Comparison of ENCODE assay signal across 8 mouse cellular contexts in the genomic region with DNA sequence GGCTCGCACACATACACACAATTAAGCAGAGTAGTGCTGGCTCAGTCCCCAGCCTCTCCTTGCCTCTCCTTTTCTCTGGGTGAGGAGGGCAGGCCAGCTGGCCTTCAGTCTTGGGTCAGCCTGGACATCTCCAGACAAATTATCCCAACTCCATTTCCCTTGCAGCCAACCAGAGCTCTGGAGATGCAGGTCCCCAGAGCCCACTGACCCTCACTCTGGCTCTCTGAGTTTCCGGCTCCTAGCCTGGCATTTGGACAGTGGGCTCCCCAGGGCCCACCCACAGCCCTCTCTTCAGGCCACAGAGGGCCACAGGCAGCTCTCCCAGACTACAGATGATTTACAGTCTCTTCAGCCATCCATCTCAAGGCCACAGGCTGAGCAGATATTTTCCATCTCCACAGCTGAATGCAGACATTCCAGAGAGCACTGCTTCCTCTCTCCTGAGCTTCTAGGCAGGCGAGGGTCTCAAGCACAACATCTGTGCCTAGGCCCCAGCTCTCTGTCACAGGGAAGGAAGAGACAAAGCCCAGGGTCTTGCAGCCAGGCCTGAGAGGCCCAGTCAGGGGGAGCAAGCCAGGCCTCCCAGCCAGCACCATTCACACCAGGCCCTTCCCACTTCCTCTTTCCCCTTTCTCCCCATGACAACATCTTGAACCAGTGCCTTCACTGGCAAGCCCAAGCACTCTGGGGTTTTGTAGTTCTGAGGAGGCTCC. TPM values are rescaled to one million over a fixed set of nuclear protein-coding genes. Genes with fewer than 3 reads are reported as not detected.
DNase-seq lines count a peak whose midpoint lies in the region; ATAC-seq and TF ChIP-seq lines count a peak whose summit lies in the region.

No protein-coding gene starts in this region.

- intact Hi-C loops in left cerebral cortex, postnatal 14 days (cut with DNase I) = no loop called here

- H3K27ac ChIP-seq in stomach, embryonic 16.5 days (ENCODE audit: low read length) = peak overlapping the region; percentile 98

- no peaks in the 10 kb centered on the region for H3K27me3 ChIP-seq in stomach, embryonic 16.5 days (ENCODE audit: control insufficient read depth, insufficient read depth, low read length)

- peak overlapping the region; percentile 55 for H3K9ac ChIP-seq in stomach, embryonic 16.5 days (ENCODE audit: low read length)

- H3K4me3 ChIP-seq in stomach, embryonic 16.5 days (replicated peaks; ENCODE audit: low read length) = no peak overlapping the region; the same call in 1 of the 2 replicates

- DNase-seq in R1 (ENCODE audit: low read depth, low spot score) = peak; percentile 55
- DNase-seq in brain, embryonic 14.5 days (ENCODE audit: low read depth) = peak; percentile 95
- DNase-seq in frontal cortex, postnatal 10 days (ENCODE audit: low spot score in 2 of 2) = peak; percentile 56 to 67
- peak; percentile 80 for DNase-seq in heart, postnatal 4 days
- DNase-seq in left cerebral cortex, postnatal 14 days (ENCODE audit: low spot score in 2 of 2) = peak; percentile 53 to 79
- DNase-seq in mesoderm, embryonic 11.5 days (ENCODE audit: low read depth, low spot score) = peak; percentile 87
- DNase-seq in thymus, postnatal 14 days = no peak

- H3K9me3 ChIP-seq in stomach, embryonic 16.5 days (replicated peaks; ENCODE audit: control insufficient read depth, low read length) = no peaks in the 10 kb centered on the region

- peak; percentile 92 for ATAC-seq in stomach, embryonic 16.5 days (ENCODE audit: insufficient read depth, low FRiP score)

- TF ChIP-seq POLR2A in brain, embryonic 14.5 days (IDR thresholded peaks at IDR 0.05; ENCODE audit: borderline replicate concordance, extremely low read depth, insufficient read depth, insufficient read length, poor library complexity, severe bottlenecking) = no peak

- H3K4me1 ChIP-seq in stomach, embryonic 16.5 days (ENCODE audit: control insufficient read depth, insufficient read depth, low read length) = peaks cover 39% of the 10 kb centered on the region

- TF ChIP-seq CTCF in brain, embryonic 14.5 days (IDR thresholded peaks at IDR 0.05; ENCODE audit: borderline replicate concordance, extremely low read depth, insufficient read depth, insufficient read length) = no peak

- H3K36me3 ChIP-seq in stomach, embryonic 16.5 days (ENCODE audit: control insufficient read depth, insufficient read depth, low read length) = no peaks in the 10 kb centered on the region

- peak overlapping the region; percentile 38 for H3K4me2 ChIP-seq in stomach, embryonic 16.5 days (ENCODE audit: low read depth, low read length)

- 21% methylated on average over 3 of the region's 3 CpGs for WGBS in stomach, embryonic 16.5 days

RNA-seq across cellular contexts. Expression of a gene that starts 19.8 kb away (rescaled TPM):
- 6.4 and 8.3 TPM in 2 replicates for polyA plus RNA-seq in brain, embryonic 14.5 days (2012; rRNA removed)
- total RNA-seq in heart, postnatal 4 days (2021) = 1 to 10 TPM; 4.6 to 5.2 TPM
- total RNA-seq in left cerebral cortex, postnatal 14 days (2021) = 1 to 10 TPM; 3.3 to 3.8 TPM
- polyA plus RNA-seq in stomach, embryonic 16.5 days (2015; fragmentation: Nextera tagmentation; extraction: Ambion mirVana) = 8.5 and 9.7 TPM in 2 replicates
